Mouse (Mus musculus): ENCODE measurements at regions not wholly inside any gene's neighbourhood (a gene's known extent, or its start where the extent isn't known, plus 50 kb on each side); places are given as distances from the start of the nearest gene placed in this dataset.
A peak's percentile ranks its signal among the peaks of the same experiment; 100 is the strongest.

DNA sequence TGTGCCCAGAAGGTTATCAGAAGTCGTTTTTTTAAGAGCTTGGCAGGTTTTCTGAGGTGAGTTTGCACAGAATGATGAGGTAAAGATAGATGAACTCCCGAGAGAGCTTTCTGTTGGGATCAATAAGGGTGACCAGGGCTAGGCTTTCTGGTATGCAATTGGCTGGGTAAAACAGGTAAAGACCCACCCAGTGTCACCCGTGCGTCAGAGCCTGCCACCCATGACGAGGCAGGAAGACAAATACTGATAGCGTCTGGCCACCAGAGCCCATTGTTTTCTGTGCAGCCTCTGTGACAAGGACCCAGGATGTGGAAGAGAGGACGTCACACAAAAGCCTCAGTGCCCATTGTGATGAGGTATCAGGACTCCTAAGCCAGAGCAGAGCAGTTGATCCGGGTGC, 58.0 kb upstream of the Vps8 start:
- H3K9ac ChIP-seq (ENCODE audit: low read length), result no peak overlapping the region
- 48% methylated on average over 8 of the region's 8 CpGs for WGBS
- H3K36me3 ChIP-seq (ENCODE audit: control insufficient read depth, insufficient read depth, low read length), result no peaks in the 10 kb centered on the region
- no peak for ATAC-seq (ENCODE audit: insufficient read depth, low FRiP score)
- H3K4me1 ChIP-seq (ENCODE audit: control insufficient read depth, insufficient read depth, low read length), result peaks cover 20% of the 10 kb centered on the region
- H3K27me3 ChIP-seq (ENCODE audit: control insufficient read depth, insufficient read depth, low read length), result no peaks in the 10 kb centered on the region
- H3K4me2 ChIP-seq (ENCODE audit: low read depth, low read length), result no peak overlapping the region
- no peaks in the 10 kb centered on the region for H3K9me3 ChIP-seq (replicated peaks; ENCODE audit: control insufficient read depth, low read length)
- H3K4me3 ChIP-seq (replicated peaks; ENCODE audit: low read length), result no peak overlapping the region
- no peak overlapping the region for H3K27ac ChIP-seq (ENCODE audit: low read length)

GRCm38 (mm10) chr16:21367449-21367848, 55.5 kb upstream of the Vps8 start:
- Histone ChIP-seq H3K36me3 (ENCODE audit: control insufficient read depth, insufficient read depth, low read length) (no peaks in the 10 kb centered on the region), H3K9me3 (replicated peaks; ENCODE audit: control insufficient read depth, low read length) (no peaks in the 10 kb centered on the region), H3K4me3 (replicated peaks; ENCODE audit: low read length) (no peak overlapping the region), H3K27me3 (ENCODE audit: control insufficient read depth, insufficient read depth, low read length) (no peaks in the 10 kb centered on the region), H3K4me1 (ENCODE audit: control insufficient read depth, insufficient read depth, low read length) (peaks cover 20% of the 10 kb centered on the region), H3K9ac (ENCODE audit: low read length) (no peak overlapping the region), H3K4me2 (ENCODE audit: low read depth, low read length) (no peak overlapping the region), H3K27ac (ENCODE audit: low read length) (no peak overlapping the region)
- no peak for ATAC-seq (ENCODE audit: insufficient read depth, low FRiP score)
- 26% methylated on average over 8 of the region's 8 CpGs for WGBS

DNA sequence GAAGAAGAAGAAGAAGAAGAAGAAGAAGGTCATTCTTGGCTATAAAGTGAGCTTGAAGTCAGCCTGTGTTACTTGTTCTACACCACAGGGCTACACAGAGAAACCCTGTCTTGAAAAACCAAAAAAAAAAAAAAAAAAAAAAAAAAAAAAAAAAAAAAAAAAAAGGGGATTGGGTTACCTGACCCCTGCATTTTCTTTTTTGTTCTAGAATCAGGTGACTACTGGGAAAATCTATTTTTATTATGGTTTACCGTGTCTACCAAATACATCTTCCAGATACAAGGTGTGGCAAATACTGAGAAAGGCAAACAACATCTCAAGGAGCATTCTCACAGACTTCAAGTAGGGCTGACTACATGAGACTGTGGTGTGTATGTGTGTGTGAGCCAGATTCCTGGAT, 54.1 kb upstream of the Vps8 start:
- H3K4me2 ChIP-seq (ENCODE audit: low read depth, low read length), result no peak overlapping the region
- ATAC-seq (ENCODE audit: insufficient read depth, low FRiP score), result no peak
- H3K4me3 ChIP-seq (replicated peaks; ENCODE audit: low read length), result no peak overlapping the region
- H3K9ac ChIP-seq (ENCODE audit: low read length), result no peak overlapping the region
- no peaks in the 10 kb centered on the region for H3K27me3 ChIP-seq (ENCODE audit: control insufficient read depth, insufficient read depth, low read length)
- WGBS, result 78% methylated on average over 1 of the region's 1 CpGs
- H3K9me3 ChIP-seq (replicated peaks; ENCODE audit: control insufficient read depth, low read length), result no peaks in the 10 kb centered on the region
- peaks cover 10% of the 10 kb centered on the region for H3K4me1 ChIP-seq (ENCODE audit: control insufficient read depth, insufficient read depth, low read length)
- peak overlapping the region; percentile 54; the same call in 1 of the 2 replicates for H3K27ac ChIP-seq (ENCODE audit: low read length)
- H3K36me3 ChIP-seq (ENCODE audit: control insufficient read depth, insufficient read depth, low read length), result no peaks in the 10 kb centered on the region

GRCm38 (mm10) chr16:21369569-21370512, 53.1 kb upstream of the Vps8 start:
- H3K9ac ChIP-seq (ENCODE audit: low read length), result no peak overlapping the region
- H3K4me3 ChIP-seq (replicated peaks; ENCODE audit: low read length), result no peak overlapping the region
- H3K4me1 ChIP-seq (ENCODE audit: control insufficient read depth, insufficient read depth, low read length), result peaks cover 2% of the 10 kb centered on the region
- no peak overlapping the region for H3K4me2 ChIP-seq (ENCODE audit: low read depth, low read length)
- no peaks in the 10 kb centered on the region for H3K9me3 ChIP-seq (replicated peaks; ENCODE audit: control insufficient read depth, low read length)
- H3K27ac ChIP-seq (ENCODE audit: low read length), result peak overlapping the region; percentile 54
- no peaks in the 10 kb centered on the region for H3K36me3 ChIP-seq (ENCODE audit: control insufficient read depth, insufficient read depth, low read length)
- WGBS, result 45% methylated on average over 12 of the region's 12 CpGs
- peak; percentile 87 for ATAC-seq (ENCODE audit: insufficient read depth, low FRiP score)
- H3K27me3 ChIP-seq (ENCODE audit: control insufficient read depth, insufficient read depth, low read length), result no peaks in the 10 kb centered on the region

All from stomach, embryonic 16.5 days (tissue).